Comparison of ENCODE assay signal across 29 mouse cellular contexts in the genomic region with DNA sequence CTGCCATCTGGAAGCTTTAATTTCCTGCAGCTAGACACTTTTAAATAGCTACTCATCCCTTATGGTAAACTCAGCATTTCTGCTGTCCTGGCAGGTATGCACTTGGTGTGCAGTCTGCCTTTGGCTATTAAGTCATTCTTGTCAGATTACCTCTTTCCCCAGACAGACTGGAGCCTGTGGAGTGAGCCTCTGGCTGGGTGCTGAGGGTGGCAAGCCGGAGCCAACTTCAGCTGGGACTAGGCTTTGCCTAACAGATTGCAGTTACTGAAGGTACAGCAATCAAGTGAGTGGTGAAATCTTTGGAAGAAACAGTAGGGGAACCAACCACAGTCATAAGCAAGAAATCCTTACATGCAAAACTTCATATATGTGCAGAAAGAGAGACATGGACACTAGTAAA.
DNase-seq lines count a peak whose midpoint lies in the region; ATAC-seq lines count a peak whose summit lies in the region.
"Had no signal": no experiment of that assay in that cellular context is flagged by ENCODE, and none has a peak within 500 bp of the region (broad histone marks: within the 10 kb centered on the region; RNA-seq: fewer than 3 reads in every experiment).

No protein-coding gene starts in this region.

- no peak overlapping the region for H3K4me3 ChIP-seq in forebrain, embryonic 13.5 days
- H3K4me3 ChIP-seq in forebrain, embryonic 15.5 days = no peak overlapping the region
- H3K4me3 ChIP-seq: embryonic facial prominence, embryonic 15.5 days; heart, embryonic 13.5 days; hindbrain, embryonic 10.5 days; limb, embryonic 13.5 days; lung, embryonic 15.5 days; myocyte; neural tube, embryonic 12.5 days had no signal

- no peaks in the 10 kb centered on the region for H3K27me3 ChIP-seq in forebrain, embryonic 13.5 days
- H3K27me3 ChIP-seq in forebrain, embryonic 15.5 days = no peaks in the 10 kb centered on the region
- H3K27me3 ChIP-seq: CH12.LX; embryonic facial prominence, embryonic 15.5 days; heart, embryonic 13.5 days; limb, embryonic 13.5 days; lung, embryonic 15.5 days; neural tube, embryonic 12.5 days had no signal

- WGBS in forebrain, embryonic 13.5 days = 93% methylated on average over 1 of the region's 1 CpGs
- WGBS in forebrain, embryonic 15.5 days = 71% methylated on average over 1 of the region's 1 CpGs

- intact Hi-C loops in heart, postnatal 14 days (cut with DNase I) = no loop called here

- H3K4me1 ChIP-seq in forebrain, embryonic 13.5 days = no peaks in the 10 kb centered on the region
- H3K4me1 ChIP-seq in forebrain, embryonic 15.5 days = no peaks in the 10 kb centered on the region
- H3K4me1 ChIP-seq: embryonic facial prominence, embryonic 15.5 days; heart, embryonic 13.5 days; hindbrain, embryonic 10.5 days; limb, embryonic 13.5 days; lung, embryonic 15.5 days; neural tube, embryonic 12.5 days had no signal

- H3K9me3 ChIP-seq in forebrain, embryonic 13.5 days (replicated peaks) = no peaks in the 10 kb centered on the region
- H3K9me3 ChIP-seq in forebrain, embryonic 15.5 days = no peaks in the 10 kb centered on the region
- H3K9me3 ChIP-seq: embryonic facial prominence, embryonic 15.5 days; heart, embryonic 13.5 days; hindbrain, embryonic 10.5 days; limb, embryonic 13.5 days; lung, embryonic 15.5 days; neural tube, embryonic 12.5 days had no signal

- DNase-seq in cerebellum, adult 11-12 months = no peak
- peak; percentile 73 for DNase-seq in heart, adult 11 months
- DNase-seq in heart, postnatal 14 days = no peak
- peak; percentile 17 for DNase-seq in brain, adult 2 months (ENCODE audit: low read depth, low spot score)
- DNase-seq: adrenal gland, adult 2 months; adrenal gland, postnatal 36 days; cerebellum, postnatal 36 days; heart, postnatal 10 days; kidney, adult 9 months; kidney, postnatal 10 days; right cerebral cortex, adult 18-20 months; spleen, adult 18-20 months; thymus, postnatal 14 days had no signal

- H3K4me2 ChIP-seq in forebrain, embryonic 13.5 days = no peak overlapping the region
- no peak overlapping the region for H3K4me2 ChIP-seq in forebrain, embryonic 15.5 days (replicated peaks)
- H3K4me2 ChIP-seq: embryonic facial prominence, embryonic 15.5 days; heart, embryonic 13.5 days; limb, embryonic 13.5 days; liver, embryonic 11.5 days; lung, embryonic 15.5 days; midbrain, embryonic 11.5 days; neural tube, embryonic 12.5 days had no signal

- peak; percentile 61; the same call in 1 of the 2 replicates for ATAC-seq in cerebellum, adult (ENCODE audit: insufficient number of reproducible peaks, low FRiP score, low TSS enrichment)
- peak; percentile 30; the same call in 1 of the 2 replicates for ATAC-seq in forebrain, embryonic 13.5 days
- ATAC-seq in forebrain, embryonic 15.5 days (replicated peaks) = no peak
- ATAC-seq: activated CD4-positive, CD25-positive, alpha-beta regulatory T cell, adult 4 months; intestine, postnatal 0 days; midbrain, embryonic 16.5 days had no signal

- no peak overlapping the region for H3K27ac ChIP-seq in forebrain, embryonic 13.5 days
- H3K27ac ChIP-seq in forebrain, embryonic 15.5 days (replicated peaks) = no peak overlapping the region
- H3K27ac ChIP-seq: embryonic facial prominence, embryonic 15.5 days; heart, embryonic 13.5 days; hindbrain, embryonic 10.5 days; limb, embryonic 13.5 days; lung, embryonic 15.5 days; neural tube, embryonic 12.5 days had no signal

- H3K9ac ChIP-seq in forebrain, embryonic 13.5 days = no peak overlapping the region
- no peak overlapping the region for H3K9ac ChIP-seq in forebrain, embryonic 15.5 days (replicated peaks)
- H3K9ac ChIP-seq: embryonic facial prominence, embryonic 15.5 days; heart, embryonic 13.5 days; limb, embryonic 13.5 days; lung, embryonic 15.5 days; neural tube, embryonic 12.5 days had no signal

- no peaks in the 10 kb centered on the region for H3K36me3 ChIP-seq in forebrain, embryonic 13.5 days (ENCODE audit: poor library complexity, severe bottlenecking)
- no peaks in the 10 kb centered on the region for H3K36me3 ChIP-seq in forebrain, embryonic 15.5 days
- H3K36me3 ChIP-seq: embryonic facial prominence, embryonic 15.5 days; heart, embryonic 13.5 days; hindbrain, embryonic 10.5 days; limb, embryonic 13.5 days; lung, embryonic 15.5 days; neural tube, embryonic 12.5 days had no signal

Comparison
In these comparisons a context has a peak if more than half of its experiments do, and no peak if none do; other contexts are left out.
1. DNase-seq: peak in heart, adult 11 months (single experiment) and brain, adult 2 months (single experiment); none in cerebellum, adult 11-12 months (single experiment) and heart, postnatal 14 days (0 of 2).